Mouse (Mus musculus): ENCODE measurements around the gene Slc8a1.

Slc8a1 gene

GRCm38 (mm10) chr17:81669816-81670691 lies 68.1 kb downstream of the Slc8a1 start:
- DNase-seq (ENCODE audit: extremely low read depth, insufficient read length, low spot score), result no peak

- no peak for DNase-seq (ENCODE audit: extremely low read depth, insufficient read length, low spot score)
Measured at GRCm38 (mm10) chr17:81669062-81669815, 68.9 kb downstream of the Slc8a1 start.

- no peak for DNase-seq (ENCODE audit: extremely low read depth, insufficient read length, low spot score)
Measured at GRCm38 (mm10) chr17:81668466-81668865, 69.7 kb downstream of the Slc8a1 start.

- DNase-seq (ENCODE audit: extremely low read depth, insufficient read length, low spot score), result no peak
Measured at GRCm38 (mm10) chr17:81667935-81668334, 70.2 kb downstream of the Slc8a1 start.

- DNase-seq (ENCODE audit: extremely low read depth, insufficient read length, low spot score), result no peak
Measured at GRCm38 (mm10) chr17:81666551-81666950, 71.6 kb downstream of the Slc8a1 start.

GRCm38 (mm10) chr17:81664916-81665315 lies 73.3 kb downstream of the Slc8a1 start:
- DNase-seq (ENCODE audit: extremely low read depth, insufficient read length, low spot score), result no peak

- no peak for DNase-seq (ENCODE audit: extremely low read depth, insufficient read length, low spot score)
Measured at GRCm38 (mm10) chr17:81657828-81658227, 80.3 kb downstream of the Slc8a1 start.

GRCm38 (mm10) chr17:81654548-81654947 lies 83.6 kb downstream of the Slc8a1 start:
- no peak for DNase-seq (ENCODE audit: extremely low read depth, insufficient read length, low spot score)

GRCm38 (mm10) chr17:81652958-81653357 lies 85.2 kb downstream of the Slc8a1 start:
- DNase-seq (ENCODE audit: extremely low read depth, insufficient read length, low spot score), result no peak

- no peak for DNase-seq (ENCODE audit: extremely low read depth, insufficient read length, low spot score)
Measured at GRCm38 (mm10) chr17:81636822-81637221, 101.4 kb downstream of the Slc8a1 start.

GRCm38 (mm10) chr17:81630471-81630870 lies 107.7 kb downstream of the Slc8a1 start:
- no peak for DNase-seq (ENCODE audit: extremely low read depth, insufficient read length, low spot score)

GRCm38 (mm10) chr17:81621188-81621644 lies 117.0 kb downstream of the Slc8a1 start:
- no peak for DNase-seq (ENCODE audit: extremely low read depth, insufficient read length, low spot score)

- no peak for DNase-seq (ENCODE audit: extremely low read depth, insufficient read length, low spot score)
Measured at GRCm38 (mm10) chr17:81618461-81618860, 119.7 kb downstream of the Slc8a1 start.

- no peak for DNase-seq (ENCODE audit: extremely low read depth, insufficient read length, low spot score)
Measured at GRCm38 (mm10) chr17:81616326-81616725, 121.9 kb downstream of the Slc8a1 start.

GRCm38 (mm10) chr17:81615391-81615790 lies 122.8 kb downstream of the Slc8a1 start:
- DNase-seq (ENCODE audit: extremely low read depth, insufficient read length, low spot score), result no peak

GRCm38 (mm10) chr17:81607515-81607914 lies 130.7 kb downstream of the Slc8a1 start:
- DNase-seq (ENCODE audit: extremely low read depth, insufficient read length, low spot score), result no peak

GRCm38 (mm10) chr17:81606084-81606483 lies 132.1 kb downstream of the Slc8a1 start:
- no peak for DNase-seq (ENCODE audit: extremely low read depth, insufficient read length, low spot score)

- DNase-seq (ENCODE audit: extremely low read depth, insufficient read length, low spot score), result no peak
Measured at GRCm38 (mm10) chr17:81605219-81605660, 132.9 kb downstream of the Slc8a1 start.

- DNase-seq (ENCODE audit: extremely low read depth, insufficient read length, low spot score), result no peak
Measured at GRCm38 (mm10) chr17:81599072-81599471, 139.1 kb downstream of the Slc8a1 start.

GRCm38 (mm10) chr17:81589791-81590190 lies 148.4 kb downstream of the Slc8a1 start:
- DNase-seq (ENCODE audit: extremely low read depth, insufficient read length, low spot score), result no peak

- no peak for DNase-seq (ENCODE audit: extremely low read depth, insufficient read length, low spot score)
Measured at GRCm38 (mm10) chr17:81586759-81587158, 151.4 kb downstream of the Slc8a1 start.

Measured in 3134 (cell line).